Mouse (Mus musculus): ENCODE data around the gene Rab11fip2. TPM values are rescaled to one million over a fixed set of nuclear protein-coding genes. Genes with fewer than 3 reads are reported as not detected.

Gene Rab11fip2
- 9.7 and 11.6 TPM in 2 replicates for polyA plus RNA-seq (2011; ENCODE audit: insufficient read depth, insufficient read length, low read depth, missing spikeins)

GRCm38 (mm10) chr19:59943322-59943871, at the start of gene Rab11fip2:
Gene Rab11fip2, minus strand, starts transcription at chr19:59943654.
- H3K9ac ChIP-seq (ENCODE audit: low read depth, poor library complexity, severe bottlenecking): peak within 1 kb of the TSS; percentile 93
- no peaks in the 10 kb centered on the region for H3K4me1 ChIP-seq (ENCODE audit: control insufficient read depth, insufficient read depth, low read length)
- no peaks in the 10 kb centered on the region for H3K36me3 ChIP-seq (ENCODE audit: control insufficient read depth, insufficient read depth, low read length, poor library complexity, severe bottlenecking)
- no peak for TF ChIP-seq CTCF (IDR thresholded peaks at IDR 0.05; ENCODE audit: low read depth, low read length)
- TF ChIP-seq POLR2A (IDR thresholded peaks at IDR 0.05; ENCODE audit: insufficient read depth, low read length): no peak
- TF ChIP-seq EP300 (IDR thresholded peaks at IDR 0.05; ENCODE audit: insufficient read depth, low read depth, low read length): no peak
- H3K27me3 ChIP-seq (ENCODE audit: control insufficient read depth, insufficient read depth, low read length, poor library complexity, severe bottlenecking): no peaks in the 10 kb centered on the region; the same call in 1 of the 2 replicates
- no peaks in the 10 kb centered on the region for H3K9me3 ChIP-seq (replicated peaks; ENCODE audit: control insufficient read depth, insufficient read depth, low read length, poor library complexity, severe bottlenecking)
- peak within 1 kb of the TSS; percentile 84 for H3K4me3 ChIP-seq (ENCODE audit: low read depth, low read length)
- H3K27ac ChIP-seq (ENCODE audit: insufficient read depth, low read length): no peak within 1 kb of the TSS

DNA sequence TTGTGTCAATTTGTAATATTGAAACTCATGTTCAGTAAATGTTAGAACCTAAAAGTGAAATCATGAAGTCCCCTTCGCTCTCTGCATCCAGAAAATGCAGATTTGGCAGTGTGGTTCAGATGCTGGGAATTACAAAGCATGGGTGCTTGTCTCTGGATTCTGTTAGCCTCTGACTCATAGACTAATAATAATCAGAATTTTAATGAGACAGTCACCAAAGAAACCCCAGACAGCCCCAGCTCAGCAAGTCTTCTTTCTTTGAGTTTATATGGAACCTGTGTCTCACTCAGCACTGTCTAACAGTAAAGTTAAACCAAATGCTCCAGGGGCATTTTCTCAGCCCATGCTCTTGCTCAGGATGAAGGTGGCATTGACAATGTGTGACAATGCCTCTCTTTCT, 38.1 kb upstream of the Rab11fip2 start:
- no peaks in the 10 kb centered on the region for H3K9me3 ChIP-seq (replicated peaks; ENCODE audit: control insufficient read depth, insufficient read depth, low read length, poor library complexity, severe bottlenecking)
- no peak overlapping the region for H3K4me3 ChIP-seq (ENCODE audit: low read depth, low read length)
- H3K36me3 ChIP-seq (ENCODE audit: control insufficient read depth, insufficient read depth, low read length, poor library complexity, severe bottlenecking): no peaks in the 10 kb centered on the region
- no peaks in the 10 kb centered on the region for H3K4me1 ChIP-seq (ENCODE audit: control insufficient read depth, insufficient read depth, low read length)
- H3K27me3 ChIP-seq (ENCODE audit: control insufficient read depth, insufficient read depth, low read length, poor library complexity, severe bottlenecking): no peaks in the 10 kb centered on the region
- no peak overlapping the region for H3K9ac ChIP-seq (ENCODE audit: low read depth, poor library complexity, severe bottlenecking)
- no peak for TF ChIP-seq EP300 (IDR thresholded peaks at IDR 0.05; ENCODE audit: insufficient read depth, low read depth, low read length)
- no peak for TF ChIP-seq CTCF (IDR thresholded peaks at IDR 0.05; ENCODE audit: low read depth, low read length)
- TF ChIP-seq POLR2A (IDR thresholded peaks at IDR 0.05; ENCODE audit: insufficient read depth, low read length): no peak
- no peak overlapping the region for H3K27ac ChIP-seq (ENCODE audit: insufficient read depth, low read length)

DNA sequence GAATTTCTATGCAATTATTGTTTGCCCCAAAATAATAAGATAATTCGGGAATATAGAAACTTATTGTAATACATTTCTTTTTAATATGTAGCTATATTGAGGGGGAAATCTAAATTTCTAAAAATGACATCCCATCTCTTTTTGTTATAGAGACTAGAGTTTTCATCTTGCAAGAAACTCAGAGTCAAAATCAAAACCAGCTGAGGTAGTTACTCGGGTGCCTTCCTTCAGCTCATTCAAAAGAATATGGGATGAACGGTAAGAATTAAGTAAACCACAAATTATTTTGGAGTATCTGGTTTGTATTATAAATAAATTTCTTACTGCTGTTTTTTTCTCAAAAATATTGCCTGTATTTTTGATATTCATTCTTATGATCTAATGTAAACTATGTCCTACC, 11.5 kb upstream of the Rab11fip2 start:
- TF ChIP-seq EP300 (IDR thresholded peaks at IDR 0.05; ENCODE audit: insufficient read depth, low read depth, low read length) (no peak), POLR2A (IDR thresholded peaks at IDR 0.05; ENCODE audit: insufficient read depth, low read length) (no peak), CTCF (IDR thresholded peaks at IDR 0.05; ENCODE audit: low read depth, low read length) (no peak)
- H3K9me3 ChIP-seq (replicated peaks; ENCODE audit: control insufficient read depth, insufficient read depth, low read length, poor library complexity, severe bottlenecking): no peaks in the 10 kb centered on the region
- no peak overlapping the region for H3K4me3 ChIP-seq (ENCODE audit: low read depth, low read length)
- H3K4me1 ChIP-seq (ENCODE audit: control insufficient read depth, insufficient read depth, low read length): no peaks in the 10 kb centered on the region
- no peak overlapping the region for H3K27ac ChIP-seq (ENCODE audit: insufficient read depth, low read length)
- no peaks in the 10 kb centered on the region for H3K36me3 ChIP-seq (ENCODE audit: control insufficient read depth, insufficient read depth, low read length, poor library complexity, severe bottlenecking)
- no peaks in the 10 kb centered on the region for H3K27me3 ChIP-seq (ENCODE audit: control insufficient read depth, insufficient read depth, low read length, poor library complexity, severe bottlenecking)
- H3K9ac ChIP-seq (ENCODE audit: low read depth, poor library complexity, severe bottlenecking): no peak overlapping the region

DNA sequence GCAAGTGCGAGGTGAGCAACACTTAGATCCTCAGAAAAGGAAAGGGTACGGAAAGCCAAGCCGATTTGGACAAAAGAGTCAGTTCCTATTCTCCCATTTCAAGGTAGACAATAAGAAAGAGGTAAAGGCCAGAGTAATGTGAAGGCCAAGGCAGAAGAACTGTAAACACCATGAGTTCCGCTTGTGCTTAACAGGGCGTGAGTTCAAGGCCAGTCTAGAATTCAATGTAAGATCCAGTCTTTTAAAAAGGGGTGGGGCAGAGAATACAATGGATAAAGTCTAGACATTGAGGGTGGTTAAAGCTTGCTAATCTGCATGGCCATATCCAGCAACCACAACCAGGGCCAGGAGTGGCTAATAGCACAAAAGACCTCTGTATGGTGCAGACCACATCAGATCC, 6.3 kb upstream of the Rab11fip2 start:
- H3K4me1 ChIP-seq (ENCODE audit: control insufficient read depth, insufficient read depth, low read length): no peaks in the 10 kb centered on the region
- H3K36me3 ChIP-seq (ENCODE audit: control insufficient read depth, insufficient read depth, low read length, poor library complexity, severe bottlenecking): no peaks in the 10 kb centered on the region
- no peaks in the 10 kb centered on the region; the same call in 1 of the 2 replicates for H3K27me3 ChIP-seq (ENCODE audit: control insufficient read depth, insufficient read depth, low read length, poor library complexity, severe bottlenecking)
- no peaks in the 10 kb centered on the region for H3K9me3 ChIP-seq (replicated peaks; ENCODE audit: control insufficient read depth, insufficient read depth, low read length, poor library complexity, severe bottlenecking)
- no peak overlapping the region for H3K4me3 ChIP-seq (ENCODE audit: low read depth, low read length)
- H3K9ac ChIP-seq (ENCODE audit: low read depth, poor library complexity, severe bottlenecking): no peak overlapping the region
- no peak overlapping the region for H3K27ac ChIP-seq (ENCODE audit: insufficient read depth, low read length)
- TF ChIP-seq POLR2A (IDR thresholded peaks at IDR 0.05; ENCODE audit: insufficient read depth, low read length): no peak
- no peak for TF ChIP-seq EP300 (IDR thresholded peaks at IDR 0.05; ENCODE audit: insufficient read depth, low read depth, low read length)
- TF ChIP-seq CTCF (IDR thresholded peaks at IDR 0.05; ENCODE audit: low read depth, low read length): no peak

- Histone ChIP-seq H3K9ac (ENCODE audit: low read depth, poor library complexity, severe bottlenecking) (peak overlapping the region; percentile 93), H3K27me3 (ENCODE audit: control insufficient read depth, insufficient read depth, low read length, poor library complexity, severe bottlenecking) (no peaks in the 10 kb centered on the region; the same call in 1 of the 2 replicates), H3K4me3 (ENCODE audit: low read depth, low read length) (peak overlapping the region; percentile 84), H3K36me3 (ENCODE audit: control insufficient read depth, insufficient read depth, low read length, poor library complexity, severe bottlenecking) (no peaks in the 10 kb centered on the region), H3K27ac (ENCODE audit: insufficient read depth, low read length) (no peak overlapping the region), H3K4me1 (ENCODE audit: control insufficient read depth, insufficient read depth, low read length) (no peaks in the 10 kb centered on the region), H3K9me3 (replicated peaks; ENCODE audit: control insufficient read depth, insufficient read depth, low read length, poor library complexity, severe bottlenecking) (no peaks in the 10 kb centered on the region)
- TF ChIP-seq EP300 (IDR thresholded peaks at IDR 0.05; ENCODE audit: insufficient read depth, low read depth, low read length) (no peak), POLR2A (IDR thresholded peaks at IDR 0.05; ENCODE audit: insufficient read depth, low read length) (no peak), CTCF (IDR thresholded peaks at IDR 0.05; ENCODE audit: low read depth, low read length) (no peak)
Measured at GRCm38 (mm10) chr19:59942716-59943321, 635 bp downstream of the Rab11fip2 start.

DNA sequence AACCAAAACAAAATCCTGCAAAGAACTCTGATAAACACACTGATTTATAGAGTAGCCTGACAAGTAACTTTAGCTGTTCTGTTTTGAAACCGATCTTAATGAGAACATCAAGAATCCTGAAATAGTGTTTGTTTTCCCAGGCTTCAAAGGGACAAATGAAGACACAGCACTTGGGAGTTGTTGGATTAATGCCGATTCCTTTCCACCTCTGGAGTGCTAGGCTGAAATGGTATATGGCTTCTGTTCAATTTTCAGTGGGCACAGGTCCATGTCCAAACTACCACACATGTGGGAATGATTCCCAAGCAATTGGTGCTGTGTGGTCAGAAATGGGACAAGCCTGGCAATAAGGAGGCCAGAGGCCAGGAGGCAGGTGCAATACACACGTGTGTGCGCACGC, 3.7 kb downstream of the Rab11fip2 start:
- Histone ChIP-seq H3K27me3 (ENCODE audit: control insufficient read depth, insufficient read depth, low read length, poor library complexity, severe bottlenecking) (no peaks in the 10 kb centered on the region), H3K4me3 (ENCODE audit: low read depth, low read length) (no peak overlapping the region), H3K27ac (ENCODE audit: insufficient read depth, low read length) (no peak overlapping the region), H3K36me3 (ENCODE audit: control insufficient read depth, insufficient read depth, low read length, poor library complexity, severe bottlenecking) (no peaks in the 10 kb centered on the region), H3K4me1 (ENCODE audit: control insufficient read depth, insufficient read depth, low read length) (no peaks in the 10 kb centered on the region), H3K9me3 (replicated peaks; ENCODE audit: control insufficient read depth, insufficient read depth, low read length, poor library complexity, severe bottlenecking) (no peaks in the 10 kb centered on the region), H3K9ac (ENCODE audit: low read depth, poor library complexity, severe bottlenecking) (no peak overlapping the region)
- TF ChIP-seq CTCF (IDR thresholded peaks at IDR 0.05; ENCODE audit: low read depth, low read length) (no peak), EP300 (IDR thresholded peaks at IDR 0.05; ENCODE audit: insufficient read depth, low read depth, low read length) (no peak), POLR2A (IDR thresholded peaks at IDR 0.05; ENCODE audit: insufficient read depth, low read length) (no peak)
